14 mouse cellular contexts compared by ENCODE assay signal in genomic region chr8:70112401-70113016, GRCm38 (mm10). TPM values are rescaled to one million over a fixed set of nuclear protein-coding genes. Genes with fewer than 3 reads are reported as not detected.
DNase-seq lines count a peak whose midpoint lies in the region; ATAC-seq and TF ChIP-seq lines count a peak whose summit lies in the region.
"Had no signal": no experiment of that assay in that cellular context is flagged by ENCODE, and none has a peak within 500 bp of the region (broad histone marks: within the 10 kb centered on the region; RNA-seq: fewer than 3 reads in every experiment).

No protein-coding gene starts in this region.

- H3K9me3 ChIP-seq in heart, embryonic 11.5 days (replicated peaks; ENCODE audit: control insufficient read depth, low read length), result no peaks in the 10 kb centered on the region
- no peaks in the 10 kb centered on the region for H3K9me3 ChIP-seq in ES-E14 (ENCODE audit: control insufficient read depth, insufficient read depth, low read depth, low read length)
- no peaks in the 10 kb centered on the region for H3K9me3 ChIP-seq in hindbrain, embryonic 12.5 days (replicated peaks)
- no peaks in the 10 kb centered on the region for H3K9me3 ChIP-seq in midbrain, embryonic 16.5 days (replicated peaks; ENCODE audit: control insufficient read depth, low read length, poor library complexity, severe bottlenecking)
- H3K9me3 ChIP-seq: embryonic facial prominence, embryonic 15.5 days had no signal

- no peak for DNase-seq in heart, postnatal 14 days
- DNase-seq in ES-E14 (ENCODE audit: low read depth, low spot score), result no peak
- DNase-seq in left cerebral cortex, adult 2 months (ENCODE audit: extremely low spot score in 1 of 2, low spot score in 2 of 2), result no peak
- DNase-seq in heart, postnatal 25 days (ENCODE audit: low spot score), result no peak
- no peak for DNase-seq in cerebellum, postnatal 10 days
- DNase-seq: cerebellum, adult 11 months; gastrocnemius, adult 2 months had no signal

- ATAC-seq in heart, embryonic 11.5 days (replicated peaks; ENCODE audit: insufficient number of reproducible peaks, low FRiP score, low TSS enrichment), result no peak
- peak; percentile 27; the same call in 1 of the 2 replicates for ATAC-seq in hindbrain, embryonic 12.5 days (ENCODE audit: low FRiP score)
- 0 out of 2 replicates have a peak, but pooled peaks have one; percentile 14 for ATAC-seq in midbrain, embryonic 16.5 days

- in situ Hi-C loops in ES-E14 (cut with MboI; ENCODE audit: low sequenced_read_pairs in 2 of 2, unreplicated experiment in 2 of 2), result no loop called here

- H3K4me1 ChIP-seq in heart, embryonic 11.5 days (ENCODE audit: control insufficient read depth, insufficient read depth, low read length), result no peaks in the 10 kb centered on the region
- peaks cover 0 to 3% of the 10 kb centered on the region in 2 experiments; a peak in 2 of 4 replicates for H3K4me1 ChIP-seq in ES-E14 (ENCODE audit: control insufficient read depth in 2 of 2, insufficient read depth in 2 of 2, low read length in 2 of 2, poor library complexity in 1 of 2)
- peaks cover 22% of the 10 kb centered on the region for H3K4me1 ChIP-seq in hindbrain, embryonic 12.5 days
- peaks cover 21% of the 10 kb centered on the region for H3K4me1 ChIP-seq in midbrain, embryonic 16.5 days (ENCODE audit: control insufficient read depth, insufficient read depth, low read length)

- no peaks in the 10 kb centered on the region for H3K36me3 ChIP-seq in heart, embryonic 11.5 days (ENCODE audit: control insufficient read depth, insufficient read depth, low read length)
- no peaks in the 10 kb centered on the region for H3K36me3 ChIP-seq in ES-E14 (ENCODE audit: control insufficient read depth, insufficient read depth, low read length, poor library complexity, severe bottlenecking)
- peaks cover 91% of the 10 kb centered on the region for H3K36me3 ChIP-seq in hindbrain, embryonic 12.5 days
- peaks cover 58% of the 10 kb centered on the region for H3K36me3 ChIP-seq in midbrain, embryonic 16.5 days (ENCODE audit: control insufficient read depth, insufficient read depth, low read length)
- H3K36me3 ChIP-seq: embryonic facial prominence, embryonic 15.5 days had no signal

- H3K4me3 ChIP-seq in heart, embryonic 11.5 days (ENCODE audit: low read depth, low read length), result 0 out of 2 replicates have a peak overlapping the region, but pooled peaks have one; percentile 12
- H3K4me3 ChIP-seq in ES-E14 (ENCODE audit: insufficient read depth in 1 of 2, low read depth in 1 of 2, low read length in 2 of 2, poor library complexity in 1 of 2, severe bottlenecking in 1 of 2), result peak overlapping the region; percentile 29 to 59; a peak in 2 of 4 replicates
- no peak overlapping the region for H3K4me3 ChIP-seq in hindbrain, embryonic 12.5 days
- H3K4me3 ChIP-seq in midbrain, embryonic 16.5 days (ENCODE audit: low read depth, low read length), result no peak overlapping the region
- H3K4me3 ChIP-seq in left cerebral cortex, adult 2 months, result no peak overlapping the region
- H3K4me3 ChIP-seq: gastrocnemius, adult 2 months had no signal

- no peak overlapping the region for H3K27ac ChIP-seq in heart, embryonic 11.5 days (ENCODE audit: low read depth, low read length)
- H3K27ac ChIP-seq in ES-E14 (ENCODE audit: insufficient read depth, low read depth, low read length, poor library complexity, severe bottlenecking), result no peak overlapping the region
- no peak overlapping the region for H3K27ac ChIP-seq in hindbrain, embryonic 12.5 days
- H3K27ac ChIP-seq in midbrain, embryonic 16.5 days (ENCODE audit: low read length), result no peak overlapping the region
- H3K27ac ChIP-seq in left cerebral cortex, adult 2 months, result no peak overlapping the region
- H3K27ac ChIP-seq: embryonic facial prominence, embryonic 15.5 days; gastrocnemius, adult 2 months had no signal

- peaks cover 93% of the 10 kb centered on the region for H3K27me3 ChIP-seq in heart, embryonic 11.5 days (ENCODE audit: control insufficient read depth, insufficient read depth, low read length)
- H3K27me3 ChIP-seq in hindbrain, embryonic 12.5 days, result peaks cover 79% of the 10 kb centered on the region
- no peaks in the 10 kb centered on the region for H3K27me3 ChIP-seq in midbrain, embryonic 16.5 days (ENCODE audit: control insufficient read depth, insufficient read depth, low read depth, low read length)

- TF ChIP-seq CTCF in left cerebral cortex, adult 2 months (IDR thresholded peaks at IDR 0.05), result no peak

- WGBS in heart, embryonic 11.5 days (ENCODE audit: insufficient replicate concordance), result 9% methylated on average over 43 of the region's 43 CpGs
- 8% methylated on average over 43 of the region's 43 CpGs for WGBS in hindbrain, embryonic 12.5 days
- WGBS in midbrain, embryonic 16.5 days, result 6% methylated on average over 43 of the region's 43 CpGs

- no peak overlapping the region for H3K9ac ChIP-seq in heart, embryonic 11.5 days (ENCODE audit: low read depth, low read length)
- no peak overlapping the region for H3K9ac ChIP-seq in ES-E14 (ENCODE audit: insufficient read depth, low read depth, low read length, poor library complexity, severe bottlenecking)
- H3K9ac ChIP-seq in hindbrain, embryonic 12.5 days, result no peak overlapping the region
- H3K9ac ChIP-seq in midbrain, embryonic 16.5 days (ENCODE audit: low read depth, low read length), result peak overlapping the region; percentile 38; the same call in 1 of the 2 replicates
- H3K9ac ChIP-seq: embryonic facial prominence, embryonic 15.5 days had no signal

- H3K4me2 ChIP-seq in heart, embryonic 11.5 days, result no peak overlapping the region
- 0 out of 2 replicates have a peak overlapping the region, but pooled peaks have one; percentile 2 for H3K4me2 ChIP-seq in hindbrain, embryonic 12.5 days (replicated peaks)
- no peak overlapping the region for H3K4me2 ChIP-seq in midbrain, embryonic 16.5 days (ENCODE audit: low read length)
- H3K4me2 ChIP-seq: embryonic facial prominence, embryonic 15.5 days; liver, embryonic 11.5 days had no signal

- intact Hi-C loops in heart, postnatal 14 days (cut with DNase I), result no loop called here
- intact Hi-C loops in left cerebral cortex, adult 2 months (cut with DNase I), result no loop called here
- intact Hi-C loops in heart, postnatal 25 days (cut with DNase I), result no loop called here

TF ChIP-seq in ES-E14, 5 proteins besides CTCF, POLR2A, EP300 and RAD21:
- no peak for TF ChIP-seq ZC3H11A (IDR thresholded peaks at IDR 0.05; ENCODE audit: borderline replicate concordance, low read depth, low read length)
- TF ChIP-seq CHD2 (IDR thresholded peaks at IDR 0.05; ENCODE audit: low read depth, low read length), result no peak
- no peak for TF ChIP-seq MAFK (IDR thresholded peaks at IDR 0.05; ENCODE audit: insufficient read depth, low read depth, low read length)
- TF ChIP-seq ZNF384 (IDR thresholded peaks at IDR 0.05; ENCODE audit: low read depth, low read length), result no peak
- no peak for TF ChIP-seq HCFC1 (IDR thresholded peaks at IDR 0.05; ENCODE audit: borderline replicate concordance, insufficient read depth, low read length)

RNA-seq across cellular contexts. Expression of gene Ncan, which starts 8.2 kb away (rescaled TPM):
- 0.11 and 0.16 TPM in 2 replicates for polyA plus RNA-seq in heart, embryonic 11.5 days (2014; fragmentation: Nextera tagmentation; extraction: Ambion mirVana)
- under 1 TPM; 0.02 to 0.07 TPM for total RNA-seq in heart, postnatal 14 days (2021)
- total RNA-seq in ES-E14 (2012; rRNA removed), result 4.3 and 9.2 TPM in 2 replicates
- 92.0 and 107 TPM in 2 replicates for polyA plus RNA-seq in hindbrain, embryonic 12.5 days (2016; fragmentation: Nextera tagmentation; extraction: Ambion mirVana)
- 169 and 189 TPM in 2 replicates for polyA plus RNA-seq in midbrain, embryonic 16.5 days (2015; fragmentation: Nextera tagmentation; extraction: Ambion mirVana)
- total RNA-seq in left cerebral cortex, adult 2 months (2021), result 100 to 1,000 TPM; 175 to 186 TPM
- under 1 TPM in 1 of 2 experiments, not detected in 1; 0.03 TPM for total RNA-seq in heart, postnatal 25 days (2021)
- total RNA-seq: gastrocnemius, adult 2 months had no signal
- polyA plus RNA-seq: C2C12 had no signal

RNA-seq across cellular contexts. Expression of gene Nr2c2ap, which starts 18.6 kb away (rescaled TPM):
- polyA plus RNA-seq in heart, embryonic 11.5 days (2014; fragmentation: Nextera tagmentation; extraction: Ambion mirVana), result 17.0 and 23.4 TPM in 2 replicates
- total RNA-seq in heart, postnatal 14 days (2021), result 1 to 10 TPM; 7.4 to 7.9 TPM
- 9.6 and 10.4 TPM in 2 replicates for total RNA-seq in ES-E14 (2012; rRNA removed)
- 24.7 and 27.2 TPM in 2 replicates for polyA plus RNA-seq in hindbrain, embryonic 12.5 days (2016; fragmentation: Nextera tagmentation; extraction: Ambion mirVana)
- 35.0 and 38.2 TPM in 2 replicates for polyA plus RNA-seq in midbrain, embryonic 16.5 days (2015; fragmentation: Nextera tagmentation; extraction: Ambion mirVana)
- total RNA-seq in left cerebral cortex, adult 2 months (2021), result 10 to 100 TPM; 20.7 to 22.0 TPM
- total RNA-seq in heart, postnatal 25 days (2021), result 1 to 10 TPM; 5.4 to 7.6 TPM

RNA-seq across cellular contexts. Expression of gene Rfxank, which starts 26.4 kb away (rescaled TPM):
- polyA plus RNA-seq in heart, embryonic 11.5 days (2014; fragmentation: Nextera tagmentation; extraction: Ambion mirVana), result 13.2 and 15.1 TPM in 2 replicates
- 10 to 100 TPM; 17.7 to 20.1 TPM for total RNA-seq in heart, postnatal 14 days (2021)
- 10.4 and 11.2 TPM in 2 replicates for total RNA-seq in ES-E14 (2012; rRNA removed)
- polyA plus RNA-seq in hindbrain, embryonic 12.5 days (2016; fragmentation: Nextera tagmentation; extraction: Ambion mirVana), result 17.0 and 21.0 TPM in 2 replicates
- polyA plus RNA-seq in midbrain, embryonic 16.5 days (2015; fragmentation: Nextera tagmentation; extraction: Ambion mirVana), result 10.7 and 11.8 TPM in 2 replicates
- total RNA-seq in left cerebral cortex, adult 2 months (2021), result 10 to 100 TPM; 13.1 to 14.2 TPM
- 10 to 100 TPM; 20.9 to 21.5 TPM for total RNA-seq in heart, postnatal 25 days (2021)

RNA-seq across cellular contexts. Expression of gene Borcs8, which starts 26.8 kb away (rescaled TPM):
- 45.7 and 46.5 TPM in 2 replicates for polyA plus RNA-seq in heart, embryonic 11.5 days (2014; fragmentation: Nextera tagmentation; extraction: Ambion mirVana)
- total RNA-seq in heart, postnatal 14 days (2021), result 10 to 100 TPM; 25.8 to 31.3 TPM
- 30.0 and 31.2 TPM in 2 replicates for total RNA-seq in ES-E14 (2012; rRNA removed)
- 38.2 and 42.1 TPM in 2 replicates for polyA plus RNA-seq in hindbrain, embryonic 12.5 days (2016; fragmentation: Nextera tagmentation; extraction: Ambion mirVana)
- polyA plus RNA-seq in midbrain, embryonic 16.5 days (2015; fragmentation: Nextera tagmentation; extraction: Ambion mirVana), result 48.7 and 55.5 TPM in 2 replicates
- total RNA-seq in left cerebral cortex, adult 2 months (2021), result 10 to 100 TPM; 46.6 to 47.9 TPM
- total RNA-seq in heart, postnatal 25 days (2021), result 10 to 100 TPM; 21.2 to 25.5 TPM

RNA-seq across cellular contexts. Expression of gene Mef2b, which starts 27.0 kb away (rescaled TPM):
- polyA plus RNA-seq in heart, embryonic 11.5 days (2014; fragmentation: Nextera tagmentation; extraction: Ambion mirVana), result 0.21 and 0.39 TPM in 2 replicates
- under 1 TPM in 1 of 2 experiments, not detected in 1; 0.37 TPM for total RNA-seq in heart, postnatal 14 days (2021)
- total RNA-seq in ES-E14 (2012; rRNA removed), result 3.6 and 5.4 TPM in 2 replicates
- 0.32 and 0.70 TPM in 2 replicates for polyA plus RNA-seq in hindbrain, embryonic 12.5 days (2016; fragmentation: Nextera tagmentation; extraction: Ambion mirVana)
- polyA plus RNA-seq in midbrain, embryonic 16.5 days (2015; fragmentation: Nextera tagmentation; extraction: Ambion mirVana), result 0.51 and 0.73 TPM in 2 replicates
- under 1 TPM in 1 of 2 experiments, not detected in 1; 0.36 TPM for total RNA-seq in left cerebral cortex, adult 2 months (2021)
- total RNA-seq in heart, postnatal 25 days (2021), result under 1 TPM in 1 of 2 experiments, not detected in 1; 0.31 TPM
- polyA plus RNA-seq: stomach, embryonic 14.5 days had no signal

Comparison
In these comparisons a context has a peak if more than half of its experiments do, and no peak if none do; other contexts are left out.
1. H3K4me3 ChIP-seq: peak in heart, embryonic 11.5 days (single experiment) and ES-E14 (2 of 2); none in hindbrain, embryonic 12.5 days (single experiment), midbrain, embryonic 16.5 days (single experiment) and left cerebral cortex, adult 2 months (single experiment).
2. RNA of gene Ncan, which starts 8.2 kb away (total RNA-seq): 175 to 186 TPM in left cerebral cortex, adult 2 months; 4.3 to 9.2 TPM in ES-E14, 0.02 to 0.07 TPM in heart, postnatal 14 days and 0.03 TPM in heart, postnatal 25 days; every median in the first group is over 10 times any median in the second.